Mouse (Mus musculus): ENCODE data around the gene Sco1. TPM values are rescaled to one million over a fixed set of nuclear protein-coding genes. Genes with fewer than 3 reads are reported as not detected.

Sco1 gene
- polyA plus RNA-seq, 1 experiment from 2014 or later: 14.7 TPM

DNA sequence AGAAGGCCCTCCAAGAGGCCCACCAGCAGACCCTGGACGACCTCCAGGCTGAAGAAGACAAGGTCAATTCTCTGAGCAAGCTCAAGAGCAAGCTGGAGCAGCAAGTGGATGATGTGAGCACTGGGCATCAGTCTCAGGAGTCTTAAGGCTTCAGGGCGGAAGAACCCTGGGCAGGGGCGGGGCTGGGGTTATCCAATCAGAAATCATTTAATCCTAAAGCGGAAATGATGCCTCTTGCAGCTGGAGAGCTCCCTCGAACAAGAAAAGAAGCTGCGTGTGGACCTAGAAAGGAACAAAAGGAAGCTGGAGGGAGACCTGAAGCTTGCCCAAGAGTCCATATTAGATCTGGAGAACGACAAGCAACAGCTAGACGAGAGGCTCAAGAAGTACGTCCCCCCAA lies 40.7 kb downstream of the Sco1 start:
- Histone ChIP-seq H3K27ac (replicated peaks) (no peak overlapping the region), H3K4me1 (no peaks in the 10 kb centered on the region), H3K4me2 (replicated peaks) (no peak overlapping the region), H3K27me3 (no peaks in the 10 kb centered on the region), H3K9ac (replicated peaks) (no peak overlapping the region), H3K36me3 (no peaks in the 10 kb centered on the region), H3K4me3 (no peak overlapping the region), H3K9me3 (no peaks in the 10 kb centered on the region)
- no peak for ATAC-seq (replicated peaks)
- WGBS: 85% methylated on average over 9 of the region's 9 CpGs

GRCm38 (mm10) chr11:67093652-67094051 lies 41.2 kb downstream of the Sco1 start:
- ATAC-seq (replicated peaks): no peak
- Histone ChIP-seq H3K4me3 (no peak overlapping the region), H3K27me3 (no peaks in the 10 kb centered on the region), H3K4me1 (no peaks in the 10 kb centered on the region), H3K4me2 (replicated peaks) (no peak overlapping the region), H3K27ac (replicated peaks) (no peak overlapping the region), H3K9ac (replicated peaks) (no peak overlapping the region), H3K36me3 (no peaks in the 10 kb centered on the region), H3K9me3 (no peaks in the 10 kb centered on the region)
- WGBS: 95% methylated on average over 5 of the region's 5 CpGs

- WGBS: 86% methylated on average over 29 of the region's 29 CpGs
- Histone ChIP-seq H3K27ac (replicated peaks) (no peak overlapping the region), H3K4me2 (replicated peaks) (no peak overlapping the region), H3K27me3 (no peaks in the 10 kb centered on the region), H3K36me3 (no peaks in the 10 kb centered on the region), H3K4me3 (no peak overlapping the region), H3K4me1 (no peaks in the 10 kb centered on the region), H3K9ac (replicated peaks) (no peak overlapping the region), H3K9me3 (no peaks in the 10 kb centered on the region)
- ATAC-seq (replicated peaks): no peak
Observed at GRCm38 (mm10) chr11:67094470-67094869, 42.0 kb downstream of the Sco1 start.

GRCm38 (mm10) chr11:67097709-67098108 lies 45.2 kb downstream of the Sco1 start:
- Histone ChIP-seq H3K27ac (replicated peaks) (no peak overlapping the region), H3K4me1 (no peaks in the 10 kb centered on the region), H3K36me3 (no peaks in the 10 kb centered on the region), H3K4me3 (no peak overlapping the region), H3K27me3 (no peaks in the 10 kb centered on the region), H3K9ac (replicated peaks) (no peak overlapping the region), H3K4me2 (replicated peaks) (no peak overlapping the region), H3K9me3 (no peaks in the 10 kb centered on the region)
- no peak for ATAC-seq (replicated peaks)
- 95% methylated on average over 10 of the region's 10 CpGs for WGBS

DNA sequence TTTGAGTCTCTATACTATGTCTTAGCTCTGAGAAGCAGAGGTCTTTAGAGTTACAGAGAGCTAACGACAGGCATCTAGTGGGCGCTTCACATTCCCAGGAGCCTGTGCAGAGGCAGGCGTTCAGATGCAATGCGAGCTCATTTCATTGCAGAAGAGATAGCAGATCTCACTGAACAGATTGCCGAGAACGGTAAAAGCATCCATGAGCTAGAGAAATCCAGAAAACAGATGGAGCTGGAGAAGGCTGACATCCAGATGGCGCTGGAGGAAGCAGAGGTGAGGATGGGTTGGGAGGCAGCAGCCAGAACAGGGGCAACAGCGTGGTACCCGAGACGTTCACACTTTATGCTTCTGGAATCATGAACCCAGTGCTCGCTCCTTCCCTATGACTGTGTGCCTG lies 46.0 kb downstream of the Sco1 start:
- no peak overlapping the region for H3K27ac ChIP-seq (replicated peaks)
- WGBS: 72% methylated on average over 11 of the region's 11 CpGs
- ATAC-seq (replicated peaks): no peak
- H3K27me3 ChIP-seq: no peaks in the 10 kb centered on the region
- no peaks in the 10 kb centered on the region for H3K36me3 ChIP-seq
- no peak overlapping the region for H3K4me3 ChIP-seq
- no peaks in the 10 kb centered on the region for H3K4me1 ChIP-seq
- H3K9ac ChIP-seq (replicated peaks): no peak overlapping the region
- no peaks in the 10 kb centered on the region for H3K9me3 ChIP-seq
- H3K4me2 ChIP-seq (replicated peaks): no peak overlapping the region

DNA sequence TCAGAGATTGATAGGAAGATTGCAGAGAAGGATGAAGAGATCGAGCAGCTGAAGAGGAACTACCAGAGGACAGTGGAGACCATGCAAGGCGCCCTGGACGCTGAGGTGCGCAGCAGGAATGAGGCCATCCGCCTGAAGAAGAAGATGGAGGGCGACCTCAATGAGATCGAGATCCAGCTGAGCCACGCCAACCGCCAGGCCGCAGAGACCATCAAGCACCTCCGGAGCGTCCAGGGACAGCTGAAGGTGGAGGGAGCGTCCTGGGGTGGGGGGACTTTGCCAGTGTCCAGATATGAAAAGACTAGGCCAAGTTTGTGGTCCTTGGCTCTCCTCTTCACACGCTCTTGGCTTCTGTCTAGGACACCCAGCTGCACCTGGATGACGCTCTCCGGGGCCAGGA lies 46.8 kb downstream of the Sco1 start:
- no peak overlapping the region for H3K9ac ChIP-seq (replicated peaks)
- no peaks in the 10 kb centered on the region for H3K36me3 ChIP-seq
- 95% methylated on average over 16 of the region's 16 CpGs for WGBS
- no peaks in the 10 kb centered on the region for H3K4me1 ChIP-seq
- no peak for ATAC-seq (replicated peaks)
- no peaks in the 10 kb centered on the region for H3K27me3 ChIP-seq
- no peak overlapping the region for H3K4me2 ChIP-seq (replicated peaks)
- no peak overlapping the region for H3K27ac ChIP-seq (replicated peaks)
- H3K9me3 ChIP-seq: no peaks in the 10 kb centered on the region
- H3K4me3 ChIP-seq: no peak overlapping the region

DNA sequence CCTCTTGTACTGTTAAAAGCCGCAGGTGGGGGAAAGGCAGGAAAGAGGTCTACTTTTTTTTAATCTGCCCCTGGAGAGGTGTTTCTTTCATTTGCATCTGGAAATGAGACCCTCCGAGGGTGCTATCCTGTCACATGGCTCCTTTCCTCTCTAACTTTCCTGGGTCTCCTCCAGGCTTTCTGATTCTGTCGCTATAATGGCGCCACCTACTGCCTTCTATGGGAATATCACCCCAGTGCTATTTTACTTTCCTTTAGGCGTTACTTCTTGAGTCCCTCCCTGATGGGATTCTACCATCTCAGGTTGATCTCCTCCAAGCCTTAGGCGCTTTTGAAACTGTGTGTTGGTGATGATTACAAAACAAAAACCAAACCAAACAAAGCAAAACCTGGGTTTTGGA lies 47.7 kb downstream of the Sco1 start:
- Histone ChIP-seq H3K27ac (replicated peaks) (no peak overlapping the region), H3K4me3 (no peak overlapping the region), H3K4me2 (replicated peaks) (no peak overlapping the region), H3K9me3 (no peaks in the 10 kb centered on the region), H3K36me3 (no peaks in the 10 kb centered on the region), H3K4me1 (no peaks in the 10 kb centered on the region), H3K27me3 (no peaks in the 10 kb centered on the region), H3K9ac (replicated peaks) (no peak overlapping the region)
- no peak for ATAC-seq (replicated peaks)
- 40% methylated on average over 6 of the region's 6 CpGs for WGBS

GRCm38 (mm10) chr11:67101713-67102112 lies 49.2 kb downstream of the Sco1 start:
- Histone ChIP-seq H3K9ac (replicated peaks) (no peak overlapping the region), H3K27ac (replicated peaks) (no peak overlapping the region), H3K4me1 (no peaks in the 10 kb centered on the region), H3K36me3 (no peaks in the 10 kb centered on the region), H3K4me3 (no peak overlapping the region), H3K27me3 (no peaks in the 10 kb centered on the region), H3K4me2 (replicated peaks) (no peak overlapping the region), H3K9me3 (no peaks in the 10 kb centered on the region)
- WGBS: 26% methylated on average over 8 of the region's 8 CpGs
- no peak for ATAC-seq (replicated peaks)

DNA sequence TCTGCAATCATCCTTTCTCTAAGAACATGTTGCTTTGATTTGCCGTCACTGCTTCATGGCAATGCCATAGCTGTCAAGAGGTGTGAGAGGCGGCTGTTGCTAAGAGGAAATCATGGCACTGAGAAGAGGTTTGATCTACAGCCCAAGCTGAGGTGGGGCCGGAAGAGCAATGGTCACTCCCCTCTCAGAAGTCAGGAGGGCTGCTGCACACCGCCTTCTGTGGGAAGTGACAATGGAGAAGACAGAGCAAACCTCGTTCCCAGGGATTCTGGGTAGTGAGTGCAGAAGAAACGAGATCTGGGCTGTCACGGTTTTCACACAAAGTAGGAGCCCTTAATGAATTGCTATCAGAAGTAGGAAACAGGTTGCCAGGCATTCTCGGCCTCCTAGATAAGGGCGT lies 50.8 kb downstream of the Sco1 start:
- H3K36me3 ChIP-seq: no peaks in the 10 kb centered on the region
- 85% methylated on average over 9 of the region's 9 CpGs for WGBS
- no peak overlapping the region for H3K27ac ChIP-seq (replicated peaks)
- no peaks in the 10 kb centered on the region for H3K4me1 ChIP-seq
- H3K9ac ChIP-seq (replicated peaks): no peak overlapping the region
- H3K27me3 ChIP-seq: no peaks in the 10 kb centered on the region
- ATAC-seq (replicated peaks): no peak
- no peak overlapping the region for H3K4me2 ChIP-seq (replicated peaks)
- H3K9me3 ChIP-seq: no peaks in the 10 kb centered on the region
- no peak overlapping the region for H3K4me3 ChIP-seq

GRCm38 (mm10) chr11:67104242-67104641 lies 51.8 kb downstream of the Sco1 start:
- H3K4me3 ChIP-seq: no peak overlapping the region
- no peak for ATAC-seq (replicated peaks)
- WGBS: 91% methylated on average over 1 of the region's 1 CpGs

DNA sequence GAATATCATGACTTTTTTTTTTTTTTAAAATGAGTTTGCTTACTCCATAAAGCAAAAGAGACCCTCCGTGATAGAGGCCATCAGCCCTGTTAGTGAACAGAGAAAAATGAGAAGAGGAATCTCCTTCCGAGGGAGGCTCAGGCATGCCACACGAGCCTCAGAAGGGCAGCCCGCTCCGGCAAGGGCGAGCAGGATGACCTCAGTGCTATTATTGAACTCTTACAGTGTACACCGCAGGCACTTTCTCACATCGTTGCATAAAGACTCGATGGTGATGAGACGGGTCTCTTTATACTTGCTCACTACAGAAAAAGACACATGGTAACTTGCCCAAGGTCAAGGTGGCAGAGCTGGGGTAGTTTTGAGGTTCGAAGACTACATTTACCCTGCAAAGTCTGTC lies 52.2 kb downstream of the Sco1 start:
- no peak overlapping the region for H3K27ac ChIP-seq (replicated peaks)
- no peaks in the 10 kb centered on the region for H3K27me3 ChIP-seq
- H3K4me2 ChIP-seq (replicated peaks): no peak overlapping the region
- H3K36me3 ChIP-seq: no peaks in the 10 kb centered on the region
- no peak overlapping the region for H3K9ac ChIP-seq (replicated peaks)
- no peaks in the 10 kb centered on the region for H3K9me3 ChIP-seq
- no peak for ATAC-seq (replicated peaks)
- no peaks in the 10 kb centered on the region for H3K4me1 ChIP-seq
- H3K4me3 ChIP-seq: no peak overlapping the region
- 64% methylated on average over 11 of the region's 11 CpGs for WGBS

More at GRCm38 (mm10) chr11:67104242-67104641, 51.8 kb downstream of the Sco1 start:
- Histone ChIP-seq H3K9ac (replicated peaks) (no peak overlapping the region), H3K27ac (replicated peaks) (no peak overlapping the region), H3K9me3 (no peaks in the 10 kb centered on the region), H3K36me3 (no peaks in the 10 kb centered on the region), H3K27me3 (no peaks in the 10 kb centered on the region), H3K4me2 (replicated peaks) (no peak overlapping the region), H3K4me1 (no peaks in the 10 kb centered on the region)

GRCm38 (mm10) chr11:67105689-67106088 lies 53.2 kb downstream of the Sco1 start:
- Histone ChIP-seq H3K4me2 (replicated peaks) (no peak overlapping the region), H3K9me3 (no peaks in the 10 kb centered on the region), H3K27me3 (no peaks in the 10 kb centered on the region), H3K4me1 (no peaks in the 10 kb centered on the region), H3K27ac (replicated peaks) (no peak overlapping the region), H3K9ac (replicated peaks) (no peak overlapping the region), H3K36me3 (no peaks in the 10 kb centered on the region), H3K4me3 (no peak overlapping the region)
- WGBS: 54% methylated on average over 4 of the region's 4 CpGs
- ATAC-seq (replicated peaks): no peak

GRCm38 (mm10) chr11:67106973-67107372 lies 54.5 kb downstream of the Sco1 start:
- H3K4me3 ChIP-seq: no peak overlapping the region
- 78% methylated on average over 10 of the region's 10 CpGs for WGBS

More at GRCm38 (mm10) chr11:67106973-67107372, 54.5 kb downstream of the Sco1 start:
- H3K9ac ChIP-seq (replicated peaks): no peak overlapping the region
- no peak overlapping the region for H3K27ac ChIP-seq (replicated peaks)
- H3K27me3 ChIP-seq: no peaks in the 10 kb centered on the region
- no peak overlapping the region for H3K4me2 ChIP-seq (replicated peaks)
- no peaks in the 10 kb centered on the region for H3K36me3 ChIP-seq
- H3K9me3 ChIP-seq: no peaks in the 10 kb centered on the region
- ATAC-seq (replicated peaks): no peak
- H3K4me1 ChIP-seq: no peaks in the 10 kb centered on the region

Data from forebrain, embryonic 15.5 days (tissue).